Mouse (Mus musculus) lung, embryonic 14.5 days (tissue): ENCODE data around the gene Dmrta1. TPM values are rescaled to one million over a fixed set of nuclear protein-coding genes. Genes with fewer than 3 reads are reported as not detected.
A peak's percentile ranks its signal among the peaks of the same experiment; 100 is the strongest.

Experiments used
- ATAC-seq: fragments of 200-750 bp; cut with Nextera tagmentation; 2 replicates; pipeline ENCODE4 v1.8.0; 2017; ENCODE audit warnings: mild to moderate bottlenecking, moderate TSS enrichment, moderate library complexity; ENCODE audit not compliant: insufficient read depth
- DNase-seq: peaks from one replicate; pipeline ENCODE4 v3.0.0-alpha.2; 2015
- H3K27ac ChIP-seq: fragments of 300-500 bp; sonication (generic); 2 replicates; pipeline ENCODE4 v1.5.1; 2014; ENCODE audit warnings: low read depth, mild to moderate bottlenecking, moderate library complexity
- H3K27me3 ChIP-seq: fragments of 300-500 bp; sonication (generic); 2 replicates; pipeline ENCODE4 v1.6.1; 2014; ENCODE audit warnings: low read length, control low read depth; ENCODE audit not compliant: insufficient read depth
- H3K36me3 ChIP-seq: fragments of 300-500 bp; sonication (generic); 2 replicates; pipeline ENCODE4 v1.6.1; 2014; ENCODE audit warnings: control low read depth; ENCODE audit not compliant: insufficient read depth
- H3K4me1 ChIP-seq: fragments of 300-500 bp; sonication (generic); 2 replicates; pipeline ENCODE4 v1.6.1; 2014; ENCODE audit warnings: antibody characterized with exemption, control low read depth; ENCODE audit not compliant: insufficient read depth
- H3K4me2 ChIP-seq: fragments of 300-500 bp; sonication (generic); 2 replicates; pipeline ENCODE4 v1.6.1; 2014; ENCODE audit warnings: mild to moderate bottlenecking
- H3K4me3 ChIP-seq: fragments of 300-500 bp; sonication (generic); 2 replicates; pipeline ENCODE4 v1.5.1; 2014; ENCODE audit warnings: low read depth, low read length
- H3K9ac ChIP-seq: fragments of 300-500 bp; sonication (generic); 2 replicates; pipeline ENCODE4 v1.6.1; 2014
- H3K9me3 ChIP-seq: fragments of 300-500 bp; sonication (generic); 2 replicates; pipeline ENCODE4 v1.6.1; 2016; ENCODE audit warnings: low read depth, low read length, control low read depth
- CTCF ChIP-seq: IDR thresholded peaks from 2 replicates; pipeline ENCODE4 v1.5.1; 2016; ENCODE audit warnings: antibody characterized with exemption, low read depth
- WGBS: fragments of 180-500 bp; shearing (Covaris S2); extraction: QIAGEN DNeasy Blood & Tissue Kit; methylation state at CpG from one replicate; pipeline ENCODE4 v1.1.7; 2014; 5-methylcytosine and 5-hydroxymethylcytosine counted together
- polyA plus RNA-seq: library from polyadenylated mRNA; unstranded; fragments of >200 nt; fragmentation: Nextera tagmentation; extraction: Ambion mirVana; gene quantifications from 2 replicates; pipeline ENCODE4 v1.2.1, GENCODE M21; 2014

Dmrta1 gene
- polyA plus RNA-seq, 1 experiment from 2014 or later = not detected

DNA sequence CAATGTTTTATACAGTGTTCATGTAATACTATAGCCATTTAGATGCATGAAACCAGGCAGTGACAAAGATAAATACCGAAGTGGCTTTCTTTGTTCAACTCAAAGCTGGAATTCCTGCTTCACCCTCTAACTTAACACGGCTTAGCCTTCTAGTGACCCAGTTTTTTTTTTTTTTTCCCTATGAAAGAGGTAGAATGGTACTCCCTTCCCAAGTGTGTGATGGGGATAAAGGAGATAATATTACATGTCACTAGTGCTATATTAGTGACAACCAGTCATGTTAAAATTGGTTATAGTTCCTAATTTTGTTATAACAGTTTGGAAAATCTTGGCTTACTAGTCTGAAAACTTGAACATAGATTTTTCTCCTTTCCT is 27.9 kb upstream of the Dmrta1 start:
- WGBS = 63% methylated on average over 2 of the region's 2 CpGs
- Histone ChIP-seq H3K27ac (no peak overlapping the region), H3K4me1 (no peaks in the 10 kb centered on the region), H3K36me3 (no peaks in the 10 kb centered on the region), H3K4me3 (no peak overlapping the region), H3K9me3 (no peaks in the 10 kb centered on the region), H3K27me3 (no peaks in the 10 kb centered on the region), H3K4me2 (no peak overlapping the region), H3K9ac (no peak overlapping the region)
- TF ChIP-seq CTCF = no peak
- DNase-seq (no peak), ATAC-seq (no peak)

DNA sequence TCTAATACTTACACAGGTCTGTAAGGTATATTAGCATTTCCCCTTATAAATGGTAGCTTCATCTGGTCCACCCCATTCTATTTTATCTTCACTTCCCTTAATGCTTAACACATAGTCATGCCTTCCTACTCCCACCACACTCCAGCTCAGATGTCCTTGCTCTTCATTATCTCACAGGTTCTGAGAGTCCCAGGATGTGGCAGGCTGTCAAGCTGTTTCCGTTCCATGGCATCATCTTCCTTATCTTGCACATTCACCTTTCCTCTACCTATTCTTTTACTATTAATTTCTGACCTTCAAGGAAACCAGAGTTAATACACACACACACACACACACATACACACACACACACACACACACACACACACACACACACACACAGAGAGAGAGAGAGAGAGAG is 27.5 kb upstream of the Dmrta1 start:
- TF ChIP-seq CTCF = no peak
- Histone ChIP-seq H3K27ac (no peak overlapping the region), H3K9ac (no peak overlapping the region), H3K4me1 (no peaks in the 10 kb centered on the region), H3K4me2 (no peak overlapping the region), H3K4me3 (no peak overlapping the region), H3K27me3 (no peaks in the 10 kb centered on the region), H3K9me3 (no peaks in the 10 kb centered on the region), H3K36me3 (no peaks in the 10 kb centered on the region)
- WGBS = 75% methylated on average over 1 of the region's 1 CpGs
- DNase-seq = no peak
- ATAC-seq = no peak

DNA sequence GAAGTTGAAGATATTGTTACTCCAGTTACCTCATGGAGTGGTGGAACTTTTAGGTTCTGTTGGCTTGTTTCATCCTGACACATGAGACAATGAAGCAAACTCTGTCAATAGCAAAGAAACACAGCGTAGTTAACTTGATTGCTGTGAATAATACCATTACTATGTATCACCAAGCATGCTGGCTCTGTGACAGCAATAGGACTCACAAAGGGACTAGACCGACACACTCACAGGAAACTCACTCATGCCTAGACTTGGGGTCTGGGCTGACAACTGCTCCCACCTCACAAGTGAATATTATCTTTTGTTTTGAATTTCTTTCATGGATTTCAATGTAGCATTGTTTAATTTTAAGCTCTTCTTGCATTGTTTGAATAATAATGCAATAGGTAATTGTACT is 15.8 kb upstream of the Dmrta1 start:
- Histone ChIP-seq H3K4me3 (no peak overlapping the region), H3K4me2 (no peak overlapping the region), H3K9me3 (no peaks in the 10 kb centered on the region), H3K27ac (no peak overlapping the region), H3K27me3 (no peaks in the 10 kb centered on the region), H3K9ac (no peak overlapping the region), H3K36me3 (no peaks in the 10 kb centered on the region), H3K4me1 (no peaks in the 10 kb centered on the region)
- WGBS = 68% methylated on average over 2 of the region's 2 CpGs
- no peak for ATAC-seq
- DNase-seq = no peak
- no peak for TF ChIP-seq CTCF

DNA sequence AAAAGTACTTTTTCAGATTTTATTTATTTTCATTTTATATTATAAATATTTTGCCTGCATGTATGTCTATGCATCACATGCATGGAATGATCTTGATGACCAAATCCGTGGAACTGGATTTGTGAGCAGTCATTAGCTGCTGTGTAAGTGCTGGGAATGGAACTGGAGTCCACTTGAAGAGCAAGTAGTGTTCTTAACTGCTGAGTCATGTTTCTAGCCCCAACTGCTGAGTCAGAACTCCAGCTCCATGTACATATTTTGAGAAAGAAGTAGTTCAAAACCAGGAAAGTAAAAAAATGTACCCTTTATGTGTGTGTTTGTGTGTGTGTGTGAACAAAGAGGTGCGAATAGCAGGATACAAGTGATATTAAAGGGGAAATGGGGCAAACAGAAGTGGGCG is 4.5 kb upstream of the Dmrta1 start:
- DNase-seq (no peak), ATAC-seq (no peak)
- H3K27me3 ChIP-seq = no peaks in the 10 kb centered on the region
- no peak overlapping the region for H3K4me3 ChIP-seq
- no peak overlapping the region for H3K27ac ChIP-seq
- no peak overlapping the region for H3K9ac ChIP-seq
- WGBS = 76% methylated on average over 3 of the region's 3 CpGs
- H3K4me2 ChIP-seq = no peak overlapping the region
- no peaks in the 10 kb centered on the region for H3K36me3 ChIP-seq
- no peaks in the 10 kb centered on the region for H3K9me3 ChIP-seq
- no peaks in the 10 kb centered on the region for H3K4me1 ChIP-seq
- TF ChIP-seq CTCF = no peak

DNA sequence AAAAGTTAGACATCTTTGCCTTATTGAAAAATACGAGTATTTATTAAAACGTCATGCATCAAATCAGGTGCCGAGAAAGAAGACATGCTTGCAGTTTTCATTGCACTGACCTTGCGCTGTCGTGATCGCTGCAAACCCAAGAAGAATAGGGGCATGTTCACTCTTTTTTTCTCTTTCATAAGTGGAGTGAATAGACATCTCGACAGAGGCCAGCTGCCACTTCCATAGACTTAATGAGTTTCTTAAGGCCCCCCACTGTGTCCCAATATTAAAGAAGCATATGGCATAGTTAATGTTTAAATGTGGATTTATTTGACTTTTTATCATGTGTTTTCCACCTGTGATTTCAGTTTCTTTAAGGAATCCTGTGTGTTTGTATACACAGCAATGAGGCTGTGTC is 1.3 kb upstream of the Dmrta1 start:
- H3K9me3 ChIP-seq = no peaks in the 10 kb centered on the region
- H3K27ac ChIP-seq = no peak overlapping the region
- no peak for TF ChIP-seq CTCF
- no peak overlapping the region for H3K4me2 ChIP-seq
- H3K9ac ChIP-seq = no peak overlapping the region
- no peak for DNase-seq
- H3K36me3 ChIP-seq = no peaks in the 10 kb centered on the region
- no peak overlapping the region for H3K4me3 ChIP-seq
- no peak for ATAC-seq
- H3K4me1 ChIP-seq = no peaks in the 10 kb centered on the region
- H3K27me3 ChIP-seq = no peaks in the 10 kb centered on the region
- 67% methylated on average over 7 of the region's 7 CpGs for WGBS

DNA sequence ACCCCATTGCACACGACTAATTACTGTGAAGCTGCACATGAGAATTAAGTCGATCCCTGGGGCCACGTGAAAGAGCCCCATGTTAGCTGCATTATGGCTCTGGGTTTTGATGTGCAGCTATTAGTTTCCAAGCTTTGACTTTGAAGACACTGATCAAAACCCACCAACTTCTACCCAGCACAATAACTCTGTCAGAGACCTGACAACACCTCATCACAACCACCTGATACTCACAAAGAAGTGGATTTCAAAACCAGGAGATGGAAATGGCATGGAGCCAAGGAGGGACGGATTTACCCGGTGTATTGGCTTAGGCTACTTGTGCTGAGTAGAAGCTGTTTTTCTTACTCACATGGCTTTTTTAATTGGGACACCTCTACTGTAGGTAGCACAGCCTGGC is 523 bp upstream of the Dmrta1 start:
- Histone ChIP-seq H3K9me3 (no peaks in the 10 kb centered on the region), H3K27ac (no peak overlapping the region), H3K36me3 (no peaks in the 10 kb centered on the region), H3K4me3 (no peak overlapping the region), H3K4me2 (no peak overlapping the region), H3K9ac (no peak overlapping the region), H3K4me1 (no peaks in the 10 kb centered on the region), H3K27me3 (no peaks in the 10 kb centered on the region)
- DNase-seq (peak; percentile 13), ATAC-seq (no peak)
- TF ChIP-seq CTCF = no peak
- 37% methylated on average over 5 of the region's 5 CpGs for WGBS

DNA sequence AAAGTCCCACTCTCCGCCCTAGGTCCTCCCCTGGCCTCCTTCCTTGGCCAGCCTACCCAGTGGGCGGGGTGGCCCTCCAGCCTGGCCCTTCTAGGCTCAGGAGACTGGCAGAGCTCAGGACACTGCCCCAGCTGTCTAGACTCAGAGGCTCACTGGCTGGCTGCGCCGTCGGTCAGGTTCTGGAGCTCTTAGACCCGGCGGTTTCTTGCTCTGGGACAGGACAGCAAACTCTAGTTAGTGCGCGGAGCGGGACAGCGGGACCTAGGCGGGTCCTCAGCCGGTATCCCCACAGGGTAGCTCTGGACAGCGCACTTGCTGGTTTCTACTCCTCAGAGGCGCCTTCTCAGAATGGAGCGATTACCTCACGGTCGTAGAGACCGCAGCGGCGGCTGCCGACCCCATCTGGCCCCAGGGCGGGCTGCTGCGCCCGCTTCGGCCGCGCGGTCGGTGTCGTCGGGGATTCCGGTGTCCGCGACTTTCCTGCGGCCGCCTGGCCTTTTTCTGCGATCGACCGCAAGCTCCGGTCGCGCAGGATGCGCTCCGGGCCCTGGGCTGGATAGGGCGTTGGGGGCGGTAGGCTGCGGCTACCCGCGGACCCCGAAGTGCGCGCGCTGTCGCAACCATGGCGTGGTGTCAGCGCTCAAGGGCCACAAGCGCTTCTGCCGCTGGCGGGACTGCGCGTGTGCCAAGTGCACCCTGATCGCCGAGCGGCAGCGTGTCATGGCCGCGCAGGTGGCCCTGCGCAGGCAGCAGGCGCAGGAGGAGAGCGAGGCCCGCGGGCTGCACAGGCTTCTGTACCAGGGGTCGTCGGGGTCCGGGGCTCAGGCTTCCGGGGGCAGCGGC is 8.9 kb downstream of the Dmrta1 start:
- Histone ChIP-seq H3K4me1 (no peaks in the 10 kb centered on the region), H3K27ac (no peak overlapping the region), H3K4me3 (peak overlapping the region; percentile 43), H3K9ac (peak overlapping the region; percentile 29; the same call in 1 of the 2 replicates), H3K9me3 (no peaks in the 10 kb centered on the region), H3K27me3 (peaks cover 37% of the 10 kb centered on the region), H3K4me2 (peak overlapping the region; percentile 74), H3K36me3 (no peaks in the 10 kb centered on the region)
- no peak for TF ChIP-seq CTCF
- peak; percentile 89 for ATAC-seq
- WGBS = under 1% methylated on average over 78 of the region's 78 CpGs
- peak; percentile 66 for DNase-seq
